Mouse (Mus musculus) left cerebral cortex, adult 11 months (tissue): ENCODE measurements around the gene Dscaml1.
A peak's percentile ranks its signal among the peaks of the same experiment; 100 is the strongest.

Experiments used
- DNase-seq: peaks from one replicate; pipeline ENCODE4 v3.0.0; 2022; ENCODE audit warnings: low spot score

Dscaml1 gene

GRCm38 (mm10) chr9:45572787-45573492 lies 146.5 kb downstream of the Dscaml1 start:
- DNase-seq = no peak

- DNase-seq = no peak
Observed at GRCm38 (mm10) chr9:45573493-45573815, 147.0 kb downstream of the Dscaml1 start.

- DNase-seq = no peak
Observed at GRCm38 (mm10) chr9:45574021-45574420, 147.6 kb downstream of the Dscaml1 start.

GRCm38 (mm10) chr9:45580069-45580795 lies 153.8 kb downstream of the Dscaml1 start:
- DNase-seq = no peak

- DNase-seq = no peak
Observed at GRCm38 (mm10) chr9:45586475-45586874, 160.0 kb downstream of the Dscaml1 start.

GRCm38 (mm10) chr9:45587704-45588103 lies 161.3 kb downstream of the Dscaml1 start:
- no peak for DNase-seq

GRCm38 (mm10) chr9:45589867-45590266 lies 163.4 kb downstream of the Dscaml1 start:
- DNase-seq = no peak

GRCm38 (mm10) chr9:45591061-45591460 lies 164.6 kb downstream of the Dscaml1 start:
- no peak for DNase-seq

- no peak for DNase-seq
Observed at GRCm38 (mm10) chr9:45592374-45592773, 165.9 kb downstream of the Dscaml1 start.

GRCm38 (mm10) chr9:45598117-45598516 lies 171.7 kb downstream of the Dscaml1 start:
- DNase-seq = no peak

GRCm38 (mm10) chr9:45599377-45599776 lies 172.9 kb downstream of the Dscaml1 start:
- no peak for DNase-seq

- DNase-seq = no peak
Observed at GRCm38 (mm10) chr9:45607337-45607736, 180.9 kb downstream of the Dscaml1 start.

- DNase-seq = peak; percentile 65
Observed at GRCm38 (mm10) chr9:45608097-45609031, 181.9 kb downstream of the Dscaml1 start.

- no peak for DNase-seq
Observed at GRCm38 (mm10) chr9:45610336-45611060, 184.1 kb downstream of the Dscaml1 start.

- DNase-seq = no peak
Observed at GRCm38 (mm10) chr9:45614616-45615015, 188.2 kb downstream of the Dscaml1 start.

GRCm38 (mm10) chr9:45617889-45618288 lies 191.5 kb downstream of the Dscaml1 start:
- no peak for DNase-seq

- DNase-seq = no peak
Observed at GRCm38 (mm10) chr9:45618443-45618842, 192.0 kb downstream of the Dscaml1 start.

- no peak for DNase-seq
Observed at GRCm38 (mm10) chr9:45620049-45620448, 193.6 kb downstream of the Dscaml1 start.

GRCm38 (mm10) chr9:45620920-45621319 lies 194.5 kb downstream of the Dscaml1 start:
- DNase-seq = no peak

GRCm38 (mm10) chr9:45625889-45626446 lies 199.5 kb downstream of the Dscaml1 start:
- DNase-seq = no peak

GRCm38 (mm10) chr9:45632520-45632919 lies 206.1 kb downstream of the Dscaml1 start:
- DNase-seq = no peak

GRCm38 (mm10) chr9:45633036-45633435 lies 206.6 kb downstream of the Dscaml1 start:
- DNase-seq = no peak
